Mouse (Mus musculus) erythroblast, embryonic 14.5 days (primary cell): ENCODE measurements around the gene Resp18.

ENCODE experiments used
- GATA1 ChIP-seq: IDR thresholded peaks from 2 replicates; pipeline ENCODE4 v1.6.1; 2012; ENCODE audit warnings: low read length, inconsistent platforms, mixed read lengths
- TAL1 ChIP-seq: IDR thresholded peaks from 3 replicates; pipeline ENCODE4 v1.6.1; 2012; ENCODE audit warnings: low read length, inconsistent platforms, mixed read lengths

GRCm38 (mm10) chr1:75253029-75253428, 25.2 kb downstream of the Resp18 start:
- TF ChIP-seq GATA1 (no peak), TAL1 (no peak)
